Mouse (Mus musculus): ENCODE results near the gene Fgf10. TPM values are rescaled to one million over a fixed set of nuclear protein-coding genes. Genes with fewer than 3 reads are reported as not detected.

Fgf10 gene
- polyA plus RNA-seq, 1 experiment = 0.11 TPM

- 69% methylated on average over 10 of the region's 10 CpGs for WGBS
- TF ChIP-seq POLR2A (IDR thresholded peaks at IDR 0.05; ENCODE audit: low read depth, low read length) = no peak
- no peak for TF ChIP-seq CTCF (IDR thresholded peaks at IDR 0.05; ENCODE audit: extremely low read depth, insufficient read length, insufficient replicate concordance, low read depth, low read length)
These were observed 159.2 kb downstream of the Fgf10 start for GRCm38 (mm10) chr13:118828604-118829381.

GRCm38 (mm10) chr13:118834021-118834420 lies 164.4 kb downstream of the Fgf10 start:
- H3K27ac ChIP-seq (ENCODE audit: insufficient read depth, low read depth, low read length) = no peak overlapping the region
- TF ChIP-seq POLR2A (IDR thresholded peaks at IDR 0.05; ENCODE audit: low read depth, low read length) = no peak
- no peak for TF ChIP-seq CTCF (IDR thresholded peaks at IDR 0.05; ENCODE audit: extremely low read depth, insufficient read length, insufficient replicate concordance, low read depth, low read length)
- H3K27me3 ChIP-seq (ENCODE audit: control insufficient read depth, insufficient read depth, low read length) = no peaks in the 10 kb centered on the region
- no peaks in the 10 kb centered on the region for H3K36me3 ChIP-seq (ENCODE audit: control insufficient read depth, insufficient read depth, low read length)
- H3K4me1 ChIP-seq (ENCODE audit: control insufficient read depth, insufficient read depth, insufficient read length, low read length) = no peaks in the 10 kb centered on the region
- H3K4me3 ChIP-seq (ENCODE audit: low read depth, low read length) = no peak overlapping the region

More at GRCm38 (mm10) chr13:118828604-118829381, 159.2 kb downstream of the Fgf10 start:
- no peaks in the 10 kb centered on the region for H3K36me3 ChIP-seq (ENCODE audit: control insufficient read depth, insufficient read depth, low read length)
- H3K27ac ChIP-seq (ENCODE audit: insufficient read depth, low read depth, low read length) = no peak overlapping the region
- H3K4me3 ChIP-seq (ENCODE audit: low read depth, low read length) = no peak overlapping the region
- H3K4me1 ChIP-seq (ENCODE audit: control insufficient read depth, insufficient read depth, insufficient read length, low read length) = no peaks in the 10 kb centered on the region
- no peaks in the 10 kb centered on the region for H3K27me3 ChIP-seq (ENCODE audit: control insufficient read depth, insufficient read depth, low read length)

GRCm38 (mm10) chr13:118835078-118835477 lies 165.5 kb downstream of the Fgf10 start:
- Histone ChIP-seq H3K27ac (ENCODE audit: insufficient read depth, low read depth, low read length) (no peak overlapping the region), H3K27me3 (ENCODE audit: control insufficient read depth, insufficient read depth, low read length) (no peaks in the 10 kb centered on the region), H3K36me3 (ENCODE audit: control insufficient read depth, insufficient read depth, low read length) (no peaks in the 10 kb centered on the region), H3K4me1 (ENCODE audit: control insufficient read depth, insufficient read depth, insufficient read length, low read length) (no peaks in the 10 kb centered on the region), H3K4me3 (ENCODE audit: low read depth, low read length) (no peak overlapping the region)
- 71% methylated on average over 4 of the region's 4 CpGs for WGBS
- TF ChIP-seq CTCF (IDR thresholded peaks at IDR 0.05; ENCODE audit: extremely low read depth, insufficient read length, insufficient replicate concordance, low read depth, low read length) (no peak), POLR2A (IDR thresholded peaks at IDR 0.05; ENCODE audit: low read depth, low read length) (no peak)

All from small intestine, adult 2 months (tissue).